ENCODE assay signal across 8 mouse cellular contexts in the genomic region with DNA sequence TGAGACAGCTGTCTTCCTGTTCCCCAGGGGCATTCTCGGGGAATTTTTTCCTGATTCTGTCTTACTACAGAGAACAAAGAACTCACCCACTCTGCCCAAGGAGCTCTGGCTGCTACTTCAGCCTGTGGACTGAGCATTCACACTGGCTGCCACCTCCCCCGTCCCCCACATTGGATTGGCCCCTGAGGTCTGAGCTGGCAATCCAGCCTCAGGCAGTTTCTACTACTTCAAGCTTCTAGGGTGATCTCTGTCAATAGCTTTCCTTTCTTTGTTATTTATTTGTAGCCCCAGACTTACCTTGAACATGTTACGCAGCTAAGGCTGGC. TPM values are rescaled to one million over a fixed set of nuclear protein-coding genes. Genes with fewer than 3 reads are reported as not detected.
A peak's percentile ranks its signal among the peaks of the same experiment; 100 is the strongest.
DNase-seq lines count a peak whose midpoint lies in the region; ATAC-seq and TF ChIP-seq lines count a peak whose summit lies in the region.

No protein-coding gene starts in this region.

- no peak for TF ChIP-seq EP300 in lung, postnatal 0 days (IDR thresholded peaks at IDR 0.05)

- H3K9ac ChIP-seq in hindbrain, embryonic 11.5 days (ENCODE audit: low read depth, low read length) = peak overlapping the region; percentile 68; the same call in 1 of the 2 replicates
- peak overlapping the region; percentile 57; the same call in 1 of the 2 replicates for H3K9ac ChIP-seq in lung, postnatal 0 days (replicated peaks; ENCODE audit: low read depth)

- H3K4me3 ChIP-seq in heart, embryonic 10.5 days = peak overlapping the region; percentile 89
- peak overlapping the region; percentile 88; the same call in 1 of the 2 replicates for H3K4me3 ChIP-seq in G1E (ENCODE audit: low read depth, low read length)
- H3K4me3 ChIP-seq in hindbrain, embryonic 11.5 days (ENCODE audit: low read depth, low read length) = peak overlapping the region; percentile 64
- H3K4me3 ChIP-seq in lung, postnatal 0 days (ENCODE audit: low read depth, low read length) = peak overlapping the region; percentile 76; the same call in 1 of the 2 replicates

- H3K36me3 ChIP-seq in heart, embryonic 10.5 days = peaks cover 61% of the 10 kb centered on the region
- peaks cover 84% of the 10 kb centered on the region for H3K36me3 ChIP-seq in G1E (replicated peaks)
- peaks cover 8% of the 10 kb centered on the region; the same call in 1 of the 2 replicates for H3K36me3 ChIP-seq in hindbrain, embryonic 11.5 days (ENCODE audit: control insufficient read depth, insufficient read depth, low read length)
- H3K36me3 ChIP-seq in lung, postnatal 0 days (ENCODE audit: insufficient read depth, low read length) = peaks cover 22% of the 10 kb centered on the region

- intact Hi-C loops in heart, postnatal 14 days (cut with DNase I) = no loop called here
- intact Hi-C loops in left cerebral cortex, postnatal 4 days (cut with DNase I) = no loop called here

- no peaks in the 10 kb centered on the region for H3K9me3 ChIP-seq in heart, embryonic 10.5 days
- H3K9me3 ChIP-seq in G1E (replicated peaks) = no peaks in the 10 kb centered on the region
- no peaks in the 10 kb centered on the region for H3K9me3 ChIP-seq in hindbrain, embryonic 11.5 days (ENCODE audit: control insufficient read depth, low read length)
- no peaks in the 10 kb centered on the region for H3K9me3 ChIP-seq in lung, postnatal 0 days (ENCODE audit: low read length)

- peaks cover 40% of the 10 kb centered on the region for H3K4me1 ChIP-seq in heart, embryonic 10.5 days
- H3K4me1 ChIP-seq in G1E (ENCODE audit: insufficient read depth, low read depth, low read length) = peaks cover 63% of the 10 kb centered on the region
- H3K4me1 ChIP-seq in hindbrain, embryonic 11.5 days (replicated peaks; ENCODE audit: control insufficient read depth, insufficient read depth, low read length) = peaks cover 9% of the 10 kb centered on the region
- peaks cover 9% of the 10 kb centered on the region for H3K4me1 ChIP-seq in lung, postnatal 0 days (ENCODE audit: insufficient read depth, low read depth, low read length)

- no peaks in the 10 kb centered on the region for H3K27me3 ChIP-seq in heart, embryonic 10.5 days (ENCODE audit: insufficient read depth, poor library complexity, severe bottlenecking)
- no peaks in the 10 kb centered on the region for H3K27me3 ChIP-seq in G1E (ENCODE audit: insufficient read depth, low read length)
- H3K27me3 ChIP-seq in hindbrain, embryonic 11.5 days (ENCODE audit: control insufficient read depth, insufficient read depth, low read length) = no peaks in the 10 kb centered on the region
- no peaks in the 10 kb centered on the region for H3K27me3 ChIP-seq in lung, postnatal 0 days (replicated peaks; ENCODE audit: insufficient read depth, low read length)

- H3K27ac ChIP-seq in heart, embryonic 10.5 days = peak overlapping the region; percentile 92
- H3K27ac ChIP-seq in hindbrain, embryonic 11.5 days (ENCODE audit: low read depth, low read length) = 0 out of 2 replicates have a peak overlapping the region, but pooled peaks have one; percentile 40
- peak overlapping the region; percentile 71 for H3K27ac ChIP-seq in lung, postnatal 0 days (ENCODE audit: low read length)

- DNase-seq in heart, embryonic 10.5 days (ENCODE audit: low spot score) = no peak
- DNase-seq in heart, postnatal 14 days = no peak
- no peak for DNase-seq in G1E (ENCODE audit: low spot score)
- no peak for DNase-seq in hindbrain, embryonic 11.5 days (ENCODE audit: low spot score)
- DNase-seq in lung, postnatal 0 days (ENCODE audit: low spot score) = peak; percentile 33
- DNase-seq in adipocyte (ENCODE audit: low spot score) = no peak
- DNase-seq in natural killer cell, adult 2 months (ENCODE audit: low spot score in 2 of 2) = no peak
- DNase-seq in left cerebral cortex, postnatal 4 days = no peak

- TF ChIP-seq CTCF in G1E (IDR thresholded peaks at IDR 0.05; ENCODE audit: low read depth, low read length) = no peak
- no peak for TF ChIP-seq CTCF in lung, postnatal 0 days (IDR thresholded peaks at IDR 0.05)

- H3K4me2 ChIP-seq in hindbrain, embryonic 11.5 days (replicated peaks; ENCODE audit: low read depth, low read length) = peak overlapping the region; percentile 96
- H3K4me2 ChIP-seq in lung, postnatal 0 days (replicated peaks; ENCODE audit: low read depth, low read length) = peak overlapping the region; percentile 98

- ATAC-seq in G1E (ENCODE audit: extremely low read depth, insufficient number of reproducible peaks, low FRiP score, poor library complexity, severe bottlenecking) = no peak
- no peak for ATAC-seq in hindbrain, embryonic 11.5 days (ENCODE audit: low FRiP score)
- no peak for ATAC-seq in lung, postnatal 0 days

- 29% methylated on average over 3 of the region's 3 CpGs for WGBS in heart, embryonic 10.5 days
- WGBS in hindbrain, embryonic 11.5 days = 29% methylated on average over 3 of the region's 3 CpGs
- WGBS in lung, postnatal 0 days = 18% methylated on average over 3 of the region's 3 CpGs

RNA-seq across cellular contexts. Expression of gene Slc25a10, which starts 1.2 kb away (rescaled TPM):
- 55.6 and 56.6 TPM in 2 replicates for polyA plus RNA-seq in heart, embryonic 10.5 days (2016; fragmentation: Nextera tagmentation; extraction: Ambion mirVana)
- total RNA-seq in heart, postnatal 14 days (2021) = 10 to 100 TPM; 14.1 to 15.9 TPM
- total RNA-seq in G1E (2014; fragmentation: Nextera tagmentation) (18.2 and 18.7 TPM in 2 replicates), G1E (2017) (22.1 and 27.6 TPM in 2 replicates)
- 38.7 and 45.3 TPM in 2 replicates for polyA plus RNA-seq in G1E (2012)
- polyA plus RNA-seq in hindbrain, embryonic 11.5 days (2014; fragmentation: Nextera tagmentation; extraction: Ambion mirVana) = 35.2 and 35.4 TPM in 2 replicates
- polyA plus RNA-seq in lung, postnatal 0 days (2015; fragmentation: Nextera tagmentation; extraction: Ambion mirVana) = 75.4 and 83.4 TPM in 2 replicates
- 10 to 100 TPM; 27.2 to 27.6 TPM for total RNA-seq in left cerebral cortex, postnatal 4 days (2021)

RNA-seq across cellular contexts. Expression of gene Mrpl12, which starts 8.4 kb away (rescaled TPM):
- polyA plus RNA-seq in heart, embryonic 10.5 days (2016; fragmentation: Nextera tagmentation; extraction: Ambion mirVana) = 259 and 270 TPM in 2 replicates
- 100 to 1,000 TPM; 222 to 244 TPM for total RNA-seq in heart, postnatal 14 days (2021)
- total RNA-seq in G1E (2014; fragmentation: Nextera tagmentation) = 60.5 and 63.2 TPM in 2 replicates
- 125 and 140 TPM in 2 replicates for total RNA-seq in G1E (2017)
- polyA plus RNA-seq in G1E (2012) = 514 and 633 TPM in 2 replicates
- polyA plus RNA-seq in hindbrain, embryonic 11.5 days (2014; fragmentation: Nextera tagmentation; extraction: Ambion mirVana) = 139 and 141 TPM in 2 replicates
- 60.6 and 67.7 TPM in 2 replicates for polyA plus RNA-seq in lung, postnatal 0 days (2015; fragmentation: Nextera tagmentation; extraction: Ambion mirVana)
- total RNA-seq in left cerebral cortex, postnatal 4 days (2021) = 10 to 100 TPM; 74.4 to 74.5 TPM

RNA-seq across cellular contexts. Expression of gene Arl16, which starts 25.4 kb away (rescaled TPM):
- polyA plus RNA-seq in heart, embryonic 10.5 days (2016; fragmentation: Nextera tagmentation; extraction: Ambion mirVana) = 46.0 and 52.2 TPM in 2 replicates
- 10 to 100 TPM; 10.3 to 12.0 TPM for total RNA-seq in heart, postnatal 14 days (2021)
- 18.0 and 24.5 TPM in 2 replicates for total RNA-seq in G1E (2014; fragmentation: Nextera tagmentation)
- total RNA-seq in G1E (2017) = 17.0 and 24.5 TPM in 2 replicates
- 21.0 and 26.0 TPM in 2 replicates for polyA plus RNA-seq in G1E (2012)
- polyA plus RNA-seq in hindbrain, embryonic 11.5 days (2014; fragmentation: Nextera tagmentation; extraction: Ambion mirVana) = 54.8 and 58.2 TPM in 2 replicates
- polyA plus RNA-seq in lung, postnatal 0 days (2015; fragmentation: Nextera tagmentation; extraction: Ambion mirVana) = 29.8 and 33.4 TPM in 2 replicates
- total RNA-seq in left cerebral cortex, postnatal 4 days (2021) = 10 to 100 TPM; 43.9 to 46.0 TPM

RNA-seq across cellular contexts. Expression of gene Ccdc137, which starts 34.9 kb away (rescaled TPM):
- polyA plus RNA-seq in heart, embryonic 10.5 days (2016; fragmentation: Nextera tagmentation; extraction: Ambion mirVana) = 27.0 and 36.1 TPM in 2 replicates
- total RNA-seq in heart, postnatal 14 days (2021) = 1 to 10 TPM; 5.9 to 9.4 TPM
- total RNA-seq in G1E (2014; fragmentation: Nextera tagmentation) = 32.4 and 41.7 TPM in 2 replicates
- total RNA-seq in G1E (2017) = 41.2 and 42.8 TPM in 2 replicates
- 44.7 and 55.5 TPM in 2 replicates for polyA plus RNA-seq in G1E (2012)
- 25.0 and 30.0 TPM in 2 replicates for polyA plus RNA-seq in hindbrain, embryonic 11.5 days (2014; fragmentation: Nextera tagmentation; extraction: Ambion mirVana)
- polyA plus RNA-seq in lung, postnatal 0 days (2015; fragmentation: Nextera tagmentation; extraction: Ambion mirVana) = 16.5 and 21.1 TPM in 2 replicates
- 10 to 100 TPM; 21.2 to 24.6 TPM for total RNA-seq in left cerebral cortex, postnatal 4 days (2021)

RNA-seq across cellular contexts. Expression of gene Oxld1, which starts 35.0 kb away (rescaled TPM):
- 16.7 and 17.6 TPM in 2 replicates for polyA plus RNA-seq in heart, embryonic 10.5 days (2016; fragmentation: Nextera tagmentation; extraction: Ambion mirVana)
- 10 to 100 TPM; 41.6 to 45.6 TPM for total RNA-seq in heart, postnatal 14 days (2021)
- total RNA-seq in G1E (2014; fragmentation: Nextera tagmentation) (15.2 and 17.4 TPM in 2 replicates), G1E (2017) (24.9 and 25.6 TPM in 2 replicates)
- polyA plus RNA-seq in G1E (2012) = 16.7 and 17.1 TPM in 2 replicates
- polyA plus RNA-seq in hindbrain, embryonic 11.5 days (2014; fragmentation: Nextera tagmentation; extraction: Ambion mirVana) = 11.9 and 13.1 TPM in 2 replicates
- polyA plus RNA-seq in lung, postnatal 0 days (2015; fragmentation: Nextera tagmentation; extraction: Ambion mirVana) = 14.9 and 18.9 TPM in 2 replicates
- total RNA-seq in left cerebral cortex, postnatal 4 days (2021) = 1 to 10 TPM; 7.9 to 9.6 TPM

Comparison
In these comparisons a context has a peak if more than half of its experiments do, and no peak if none do; other contexts are left out.
1. H3K27ac ChIP-seq: peak in every context shown above with its lines; median percentile 92 in heart, embryonic 10.5 days; 71 in lung, postnatal 0 days; 40 in hindbrain, embryonic 11.5 days.